Mouse (Mus musculus) thymus, adult 2 months (tissue): ENCODE data around the gene Ttyh1.

Source experiments
- CTCF ChIP-seq: fragments of 200-500 bp; IDR thresholded peaks from 2 replicates; pipeline ENCODE4 v1.5.1; 2012; ENCODE audit warnings: mild to moderate bottlenecking, control low read depth, low read length, moderate library complexity, borderline replicate concordance; ENCODE audit not compliant: control insufficient read depth, poor library complexity, insufficient read depth; ENCODE audit errors: extremely low read depth
- POLR2A ChIP-seq: fragments of 200-500 bp; IDR thresholded peaks from 2 replicates; pipeline ENCODE4 v1.6.1; 2012; ENCODE audit warnings: mild to moderate bottlenecking, low read length, control low read depth, moderate library complexity; ENCODE audit not compliant: control insufficient read depth, poor library complexity, insufficient read depth; ENCODE audit errors: extremely low read depth

DNA sequence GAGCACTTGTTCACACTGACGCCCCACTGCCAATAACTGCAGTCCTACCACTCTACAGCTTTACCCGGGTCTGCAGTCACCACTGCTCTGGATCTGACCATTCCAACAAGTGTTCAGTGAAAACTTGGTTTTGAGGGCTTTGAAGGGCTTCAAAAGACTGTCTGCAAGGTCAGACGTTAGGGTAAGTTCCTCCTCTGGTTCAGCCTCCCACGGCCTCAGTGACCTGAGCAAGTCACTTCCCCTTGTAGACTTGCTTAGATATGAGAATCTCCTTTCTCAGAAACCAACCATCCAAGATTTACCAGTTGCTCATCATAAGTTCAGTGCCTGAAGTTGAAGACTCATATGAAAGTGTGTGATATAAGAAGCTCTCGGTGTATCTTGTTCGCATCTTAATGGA lies 48.1 kb upstream of the Ttyh1 start:
- TF ChIP-seq CTCF (no peak), POLR2A (no peak)
